Mouse (Mus musculus) spleen, adult 2 months (tissue): ENCODE measurements around the gene Mpnd.

Source experiments
- CTCF ChIP-seq: fragments of 200-500 bp; IDR thresholded peaks from 2 replicates; pipeline ENCODE4 v1.5.1; 2011; ENCODE audit warnings: mild to moderate bottlenecking, inconsistent platforms; ENCODE audit not compliant: insufficient read depth, insufficient read length, insufficient replicate concordance; ENCODE audit errors: extremely low read depth
- POLR2A ChIP-seq: fragments of 200-500 bp; IDR thresholded peaks from 2 replicates; pipeline ENCODE4 v1.6.1; 2011; ENCODE audit warnings: low read depth, low read length, inconsistent platforms

DNA sequence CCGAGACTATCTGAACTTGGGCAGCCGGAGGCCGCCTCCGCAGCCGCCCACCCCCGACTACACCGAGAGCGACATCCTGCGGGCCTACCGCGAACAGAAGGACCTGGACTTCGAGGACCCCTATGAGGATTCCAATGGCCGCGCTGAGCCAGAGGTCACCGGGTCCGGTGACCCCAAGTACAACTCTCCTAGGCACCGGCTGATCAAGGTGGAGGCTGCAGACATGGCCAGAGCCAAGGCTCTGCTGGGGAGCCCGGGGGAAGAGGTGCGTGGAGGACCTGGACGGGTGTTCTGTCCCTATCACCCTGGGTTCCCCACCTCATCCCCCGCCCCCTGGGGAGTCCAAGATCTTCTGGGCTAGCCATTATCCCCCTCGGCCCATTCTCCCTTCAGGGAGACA lies 34.1 kb upstream of the Mpnd start:
- TF ChIP-seq POLR2A = no peak
- TF ChIP-seq CTCF = no peak
